Mouse (Mus musculus) left cerebral cortex, postnatal 36 days (tissue): ENCODE measurements around the gene Creb5. TPM values are rescaled to one million over a fixed set of nuclear protein-coding genes. Genes with fewer than 3 reads are reported as not detected.

Source experiments
- DNase-seq, 2 experiments: peaks; one replicate each; pipeline ENCODE4 v3.0.0; 2021 to 2022; ENCODE audit warnings: low spot score in 2 of 2, mixed read lengths in 1 of 2
- intact Hi-C: fragments of 180-260 bp; cut with DNase I; formaldehyde crosslinking; loops from one replicate; pipeline ENCODE4 v1.15.1; 2025
- total RNA-seq, 2 experiments: library from RNA; stranded (reverse); gene quantifications; 2 replicates each; pipeline ENCODE4 v1.2.3; 2021

Gene Creb5
- total RNA-seq, 2 experiments from 2014 or later, result 3.7 to 4.5 TPM

DNA sequence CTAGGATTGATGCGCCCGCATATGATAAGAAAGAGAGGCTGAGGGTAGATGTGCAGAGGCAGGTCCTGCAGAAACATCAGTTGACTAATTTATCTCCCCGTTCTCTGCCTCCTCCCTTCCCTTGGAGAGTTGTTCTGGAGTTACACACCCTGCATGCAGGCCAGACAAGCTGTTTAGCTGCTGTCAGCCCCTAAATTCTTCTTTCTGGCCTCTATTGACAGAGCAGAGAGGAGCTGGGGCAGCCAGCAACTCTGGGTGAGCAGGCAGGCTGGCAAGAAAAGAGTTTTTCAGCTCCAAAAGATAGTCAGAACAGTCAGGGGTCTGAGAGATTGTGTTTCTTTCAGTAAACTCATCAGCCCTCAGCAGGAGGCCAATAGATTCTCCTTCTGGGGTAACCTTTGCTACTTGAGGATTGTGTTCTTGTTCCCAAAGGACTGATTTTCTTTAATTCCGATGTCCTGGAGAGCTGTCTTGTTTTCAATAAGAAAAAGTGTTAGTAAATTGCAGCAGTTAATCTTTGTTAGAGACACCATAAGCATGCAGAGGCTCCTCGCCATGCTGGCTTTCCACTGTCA, 230.4 kb downstream of the Creb5 start:
- intact Hi-C loops, result no loop called here
- DNase-seq, result no peak

DNA sequence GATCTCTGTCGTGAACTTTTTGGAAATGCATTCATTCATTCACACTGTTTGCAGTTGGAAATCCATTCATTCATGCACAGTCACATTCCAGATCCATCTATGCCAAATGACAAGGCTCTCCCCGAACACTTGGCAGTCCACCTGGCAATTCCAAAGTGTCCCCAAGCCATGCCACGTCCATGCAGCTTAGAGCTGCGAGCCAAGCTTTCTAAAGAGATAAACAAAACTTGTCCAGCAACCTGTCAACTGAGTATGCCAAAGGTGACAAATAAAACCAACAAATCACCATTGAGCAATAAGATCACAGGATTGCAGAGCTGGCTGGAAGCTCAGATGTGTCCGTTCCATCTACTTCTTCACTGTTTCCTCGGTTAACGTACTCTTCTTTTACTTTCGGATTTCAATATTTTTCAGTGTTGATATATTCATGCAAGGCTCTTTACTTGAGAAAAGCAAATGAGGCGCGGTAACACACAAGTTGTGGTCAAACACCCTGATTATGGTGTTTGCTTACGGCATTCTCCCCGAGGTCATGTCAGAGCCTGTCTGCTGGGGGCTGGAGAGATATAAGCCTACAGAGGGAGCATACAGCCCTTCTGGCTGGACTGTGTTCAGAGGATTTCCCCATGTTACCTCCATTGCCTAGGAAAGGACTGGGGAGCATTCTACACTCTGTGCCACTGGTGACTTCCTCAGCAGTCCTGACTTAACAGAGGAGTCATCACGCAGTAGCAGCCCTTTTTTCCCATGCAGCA, 236.8 kb downstream of the Creb5 start:
- DNase-seq, result no peak
- intact Hi-C loops, result loop anchor here (10.0 kb wide), 1 partner anchor 201 kb away; no protein-coding TSS in a partner anchor

DNA sequence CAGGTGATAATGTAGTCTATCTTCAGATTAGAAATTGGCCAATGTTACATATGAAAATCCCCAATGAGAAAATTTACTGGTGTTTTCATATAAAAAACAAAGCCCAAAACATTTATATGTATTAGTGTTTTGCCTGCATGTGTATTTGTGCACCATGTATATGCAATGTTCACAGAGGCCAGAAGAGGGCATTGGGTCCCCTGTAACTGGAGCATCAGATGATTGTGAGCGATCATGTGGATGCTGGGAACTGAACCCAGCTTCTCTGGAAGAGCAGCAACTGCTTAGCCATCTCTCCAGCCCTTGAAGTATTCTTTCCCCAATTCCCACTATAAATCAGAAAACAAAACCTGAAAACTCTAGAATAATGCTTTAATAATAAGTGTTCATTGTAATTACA, 239.4 kb downstream of the Creb5 start:
- DNase-seq, result no peak
- intact Hi-C loops, result loop anchor here (10.0 kb wide), 1 partner anchor 198 kb away; no protein-coding TSS in a partner anchor

DNA sequence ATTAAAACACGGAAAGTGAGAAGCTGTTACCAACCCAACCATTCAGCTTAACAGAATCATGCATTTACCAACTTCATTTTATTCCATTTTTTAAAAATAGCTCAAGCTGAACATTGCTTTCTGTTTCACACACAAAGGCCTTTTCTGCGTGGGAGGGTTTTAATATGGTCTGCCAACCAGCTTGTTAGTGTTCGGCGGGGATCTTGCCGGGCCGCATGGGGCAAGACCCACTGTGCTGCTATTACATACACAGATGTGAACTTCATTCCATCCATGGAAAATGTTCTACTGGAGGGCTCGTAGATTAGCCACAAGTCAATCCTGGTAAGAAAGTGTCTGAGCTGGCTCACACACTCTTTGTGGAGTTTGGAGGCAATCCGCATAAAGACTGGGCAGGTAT, 243.7 kb downstream of the Creb5 start:
- DNase-seq, result no peak
- intact Hi-C loops, result no loop called here

DNA sequence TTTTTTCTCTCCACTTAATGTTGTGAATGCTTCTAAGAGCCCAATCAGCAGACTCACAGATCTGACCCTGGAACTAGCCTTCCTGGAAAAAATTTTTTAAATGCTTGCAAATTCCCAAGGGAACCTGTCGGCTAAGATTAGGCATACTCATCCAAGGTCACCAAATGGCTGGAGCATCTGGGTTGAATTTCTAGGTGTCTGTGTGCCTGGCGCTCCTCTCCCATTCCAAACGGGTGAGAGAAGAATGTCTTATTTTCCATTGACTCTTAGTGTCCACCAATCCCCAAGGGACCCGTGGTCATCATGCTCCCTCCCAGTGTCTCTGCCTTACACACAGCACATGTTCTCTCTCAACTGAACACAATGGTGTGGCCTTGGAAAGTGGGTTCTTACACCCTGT, 244.4 kb downstream of the Creb5 start:
- intact Hi-C loops, result no loop called here
- DNase-seq, result no peak

DNA sequence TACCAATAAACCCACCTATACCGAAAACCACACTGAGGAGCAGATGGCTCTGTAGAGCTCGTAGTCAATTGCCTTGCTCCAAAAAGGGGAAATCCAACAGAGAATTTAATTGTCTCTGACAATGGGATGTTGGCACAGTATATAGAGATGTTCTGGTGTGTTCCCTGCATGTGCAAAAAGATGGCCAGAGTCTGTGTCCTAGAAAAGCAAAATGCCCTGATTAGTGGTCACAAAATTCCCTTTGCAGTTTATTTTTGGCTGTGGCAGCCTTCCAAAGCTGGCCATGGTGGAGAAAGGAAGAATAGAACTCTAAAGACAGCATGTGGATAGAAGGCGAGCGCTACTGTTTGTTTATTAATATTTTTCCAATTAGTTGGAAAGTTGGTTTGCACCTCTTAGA, 250.5 kb downstream of the Creb5 start:
- intact Hi-C loops, result no loop called here
- no peak for DNase-seq

DNA sequence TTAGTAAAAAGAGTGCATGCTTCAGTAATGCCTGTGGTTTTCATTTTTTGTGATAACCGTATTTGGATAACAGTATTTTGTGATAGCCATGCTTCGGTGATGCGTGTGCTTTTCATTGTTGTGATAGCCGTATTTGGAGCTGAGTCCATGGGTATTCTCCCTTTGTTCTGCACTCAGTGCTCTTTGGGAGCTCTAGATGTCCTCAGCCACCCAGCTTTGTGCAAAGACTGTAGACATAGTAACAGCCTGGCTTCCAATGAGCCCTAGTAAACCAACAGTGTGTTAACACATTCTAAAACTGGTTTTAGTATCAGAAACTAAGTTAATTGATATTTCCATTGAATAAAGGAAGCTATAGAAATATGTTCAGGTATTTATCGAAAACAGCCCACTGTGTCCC, 254.7 kb downstream of the Creb5 start:
- no peak for DNase-seq
- intact Hi-C loops, result no loop called here

DNA sequence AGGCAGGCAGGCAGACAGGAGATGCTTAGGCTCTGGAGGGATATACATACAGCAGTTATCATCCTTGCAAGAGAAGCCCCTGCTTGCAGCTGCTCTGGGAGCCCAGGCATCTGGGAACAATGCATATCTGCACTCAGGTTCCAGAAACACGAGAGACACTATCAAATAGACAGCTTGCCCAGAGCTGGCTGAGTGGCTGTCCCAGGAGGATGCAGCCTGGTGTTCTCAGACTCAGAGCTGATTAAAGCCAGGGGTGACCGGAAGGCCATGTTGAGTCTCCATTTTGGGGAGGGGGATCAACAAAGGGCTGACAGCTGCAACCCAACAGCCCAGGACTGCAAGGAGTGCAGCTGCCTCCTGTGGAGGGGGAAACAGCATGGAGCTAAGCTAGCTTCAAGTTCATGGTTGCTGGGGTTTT, 258.4 kb downstream of the Creb5 start:
- intact Hi-C loops, result no loop called here
- DNase-seq, result no peak

DNA sequence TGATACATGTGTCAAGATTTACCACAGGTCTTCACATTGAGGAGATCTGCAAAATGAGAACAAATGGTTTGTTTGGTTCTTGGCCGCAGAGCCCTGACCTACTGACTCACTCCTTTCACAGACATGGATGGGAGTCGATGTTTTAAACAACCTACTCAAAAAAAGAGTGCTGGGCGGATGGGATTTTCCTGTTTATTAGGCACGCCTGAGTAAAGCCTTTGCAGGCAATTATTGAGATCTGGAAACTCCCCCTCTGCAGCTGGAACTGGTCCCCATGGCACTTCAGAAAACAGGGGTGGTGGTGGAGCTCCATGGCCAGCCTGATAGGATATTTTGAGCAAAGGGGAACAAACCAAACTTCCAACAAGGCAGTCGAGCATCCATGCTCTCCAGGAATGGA, 258.9 kb downstream of the Creb5 start:
- no peak for DNase-seq
- intact Hi-C loops, result no loop called here

DNA sequence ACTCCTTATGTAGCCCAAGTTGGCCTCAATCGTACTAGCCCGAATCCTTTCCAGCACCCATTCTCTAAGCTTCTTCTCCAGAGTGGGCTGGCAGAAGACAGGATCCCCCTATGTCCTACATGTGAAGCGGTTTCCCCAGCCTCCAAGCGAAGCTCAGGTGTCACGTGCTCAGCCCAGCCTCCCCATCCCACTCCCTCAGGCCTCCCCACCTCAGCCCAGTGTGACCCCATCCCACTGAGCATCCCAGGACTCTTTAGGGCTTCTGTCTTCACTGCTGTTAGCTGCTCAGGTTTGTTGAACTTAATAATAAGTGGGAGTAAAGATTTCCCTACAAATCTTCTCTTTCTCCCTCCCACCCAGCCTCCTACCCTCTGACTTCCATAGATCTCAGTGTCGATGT, 261.2 kb downstream of the Creb5 start:
- DNase-seq, result no peak
- intact Hi-C loops, result no loop called here

DNA sequence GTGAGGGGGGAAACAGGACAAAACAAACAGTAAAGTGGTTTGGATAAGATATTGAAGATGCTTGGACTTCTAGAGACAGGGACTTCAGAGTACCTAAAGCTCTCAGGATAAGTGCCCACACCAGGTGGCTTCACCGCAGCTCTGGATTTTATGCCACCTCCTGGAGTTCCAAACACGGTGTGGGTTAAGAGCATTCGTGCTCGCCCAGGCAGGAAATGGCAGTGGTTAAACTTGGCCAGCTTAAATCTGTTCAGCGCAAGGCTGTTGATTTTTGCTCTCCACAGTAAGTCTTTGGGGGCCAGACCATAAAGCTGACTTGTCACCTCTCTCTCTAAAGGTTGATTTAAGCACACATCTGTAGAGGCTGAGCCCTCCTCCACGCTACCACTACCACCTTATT, 262.3 kb downstream of the Creb5 start:
- no peak for DNase-seq
- intact Hi-C loops, result no loop called here

DNA sequence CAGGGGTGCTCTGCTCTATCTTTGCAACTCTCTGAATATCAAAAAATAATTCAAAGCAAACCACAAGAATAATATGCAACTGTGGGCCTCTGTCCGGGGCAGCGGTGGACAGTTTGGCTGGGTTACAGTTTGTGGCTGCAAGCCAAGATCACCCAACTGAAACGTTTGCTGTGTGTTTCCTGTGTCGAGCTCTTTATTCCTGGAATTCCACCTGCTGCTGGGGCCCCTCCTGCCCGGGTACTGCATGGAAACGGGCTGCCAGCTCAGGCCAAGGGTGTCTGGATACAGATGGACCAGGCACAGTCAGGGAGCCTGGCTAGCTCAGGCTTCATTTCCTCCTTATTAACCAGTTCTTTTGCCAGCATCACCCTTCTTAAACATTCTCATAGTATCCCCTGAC, 269.0 kb downstream of the Creb5 start:
- intact Hi-C loops, result no loop called here
- DNase-seq, result no peak

DNA sequence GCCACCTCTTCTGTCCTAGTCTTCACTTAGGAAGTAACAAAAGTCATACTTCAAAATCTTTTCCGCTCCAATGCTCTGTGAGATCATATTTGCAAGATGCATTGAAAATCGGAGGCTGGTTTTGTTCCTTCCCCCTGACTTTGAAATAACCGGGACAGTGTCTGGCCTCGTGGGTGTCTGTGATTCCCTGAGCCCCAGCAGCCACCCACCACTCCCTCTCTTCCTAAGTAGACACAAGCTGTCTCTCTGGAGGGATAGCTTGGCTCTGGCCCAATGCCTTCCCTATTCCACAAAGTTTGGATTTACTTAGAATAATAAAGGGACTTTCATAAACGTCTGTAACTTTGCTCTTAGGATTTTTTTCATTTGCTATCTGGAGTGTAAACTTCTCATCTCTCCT, 273.9 kb downstream of the Creb5 start:
- DNase-seq, result no peak
- intact Hi-C loops, result no loop called here

DNA sequence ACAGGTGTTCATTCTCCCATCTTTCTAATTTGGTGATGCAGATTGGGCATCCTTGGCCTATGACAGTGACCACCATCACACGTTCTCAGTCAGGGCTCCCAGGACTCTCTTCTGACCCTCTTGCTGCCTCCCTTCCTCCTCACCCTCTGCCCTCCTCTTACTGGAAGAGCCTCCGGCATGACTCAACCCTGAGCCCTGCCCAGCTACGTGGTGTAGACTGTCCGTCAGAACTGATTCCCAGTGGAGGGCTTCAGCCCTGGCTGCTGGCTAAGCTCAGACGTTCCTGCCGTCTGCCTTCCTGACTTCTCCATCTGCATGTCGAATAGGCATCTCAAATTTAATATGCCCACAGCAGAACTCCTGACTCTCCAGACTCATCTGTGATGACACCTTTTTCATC, 275.5 kb downstream of the Creb5 start:
- intact Hi-C loops, result no loop called here
- no peak for DNase-seq

DNA sequence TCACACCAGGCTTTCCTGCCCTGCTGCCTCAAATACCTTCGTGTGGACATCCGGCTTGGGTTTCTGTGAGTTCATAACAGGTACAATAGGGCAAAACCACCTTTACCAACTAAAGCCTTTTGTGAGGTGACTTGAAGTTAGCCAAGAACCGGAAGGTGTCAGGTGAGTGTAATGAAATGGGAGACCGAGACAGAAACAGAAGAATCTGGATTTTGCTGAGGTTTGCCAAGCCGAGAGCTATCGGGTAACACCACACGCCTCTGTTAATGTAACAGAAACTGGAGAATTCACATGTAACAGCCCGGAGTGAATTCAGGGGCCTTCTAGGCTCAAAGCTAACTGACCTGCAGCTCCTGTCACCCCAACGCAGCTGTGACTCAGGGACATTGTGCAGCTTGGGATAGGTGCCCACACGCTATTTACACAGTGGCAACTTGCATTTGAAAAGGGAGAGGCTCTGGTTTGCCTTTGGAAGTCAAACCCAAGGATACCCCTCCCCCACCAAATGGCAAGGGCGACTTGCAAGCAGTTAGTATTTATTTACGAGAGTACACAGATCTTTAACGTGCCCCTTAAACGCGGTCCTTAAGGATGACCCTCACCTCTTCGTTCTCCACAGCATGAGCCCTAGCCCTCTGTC, 276.6 kb downstream of the Creb5 start:
- intact Hi-C loops, result no loop called here
- no peak for DNase-seq

DNA sequence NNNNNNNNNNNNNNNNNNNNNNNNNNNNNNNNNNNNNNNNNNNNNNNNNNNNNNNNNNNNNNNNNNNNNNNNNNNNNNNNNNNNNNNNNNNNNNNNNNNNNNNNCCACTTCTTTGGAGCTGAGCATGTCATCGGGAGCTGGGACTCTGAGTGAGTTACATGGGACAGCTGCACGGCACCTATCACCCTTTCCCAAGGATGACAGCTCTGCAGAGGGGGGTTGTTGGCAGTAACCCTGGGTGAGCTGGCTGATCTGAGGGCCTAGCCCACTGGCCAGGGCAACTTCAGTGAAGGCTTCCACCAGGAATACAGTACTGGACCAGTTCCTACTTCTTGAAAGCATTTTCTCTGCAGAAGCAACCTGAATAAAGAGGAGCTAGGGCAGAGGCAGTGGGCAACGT, 282.4 kb downstream of the Creb5 start:
- no peak for DNase-seq
- intact Hi-C loops, result no loop called here

DNA sequence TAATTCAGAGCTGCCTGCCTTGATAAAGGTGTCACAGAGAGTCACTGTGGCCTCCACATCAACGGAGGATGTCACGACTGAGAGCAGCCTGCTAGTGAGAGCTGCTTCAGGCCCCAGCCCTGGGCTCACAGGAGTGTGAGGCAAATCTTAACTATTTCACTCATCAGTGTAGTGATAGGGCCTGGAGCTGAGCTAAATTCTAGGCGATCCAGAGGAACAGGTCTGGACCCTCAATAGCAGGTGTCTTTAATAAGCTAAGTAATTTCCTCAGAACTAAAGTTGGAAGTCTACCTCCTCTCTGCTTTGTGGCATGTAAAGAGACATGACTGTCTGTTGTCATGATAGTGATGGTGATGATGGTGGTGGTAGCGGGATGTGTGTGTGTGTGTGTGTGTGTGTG, 283.8 kb downstream of the Creb5 start:
- DNase-seq, result no peak
- intact Hi-C loops, result no loop called here

DNA sequence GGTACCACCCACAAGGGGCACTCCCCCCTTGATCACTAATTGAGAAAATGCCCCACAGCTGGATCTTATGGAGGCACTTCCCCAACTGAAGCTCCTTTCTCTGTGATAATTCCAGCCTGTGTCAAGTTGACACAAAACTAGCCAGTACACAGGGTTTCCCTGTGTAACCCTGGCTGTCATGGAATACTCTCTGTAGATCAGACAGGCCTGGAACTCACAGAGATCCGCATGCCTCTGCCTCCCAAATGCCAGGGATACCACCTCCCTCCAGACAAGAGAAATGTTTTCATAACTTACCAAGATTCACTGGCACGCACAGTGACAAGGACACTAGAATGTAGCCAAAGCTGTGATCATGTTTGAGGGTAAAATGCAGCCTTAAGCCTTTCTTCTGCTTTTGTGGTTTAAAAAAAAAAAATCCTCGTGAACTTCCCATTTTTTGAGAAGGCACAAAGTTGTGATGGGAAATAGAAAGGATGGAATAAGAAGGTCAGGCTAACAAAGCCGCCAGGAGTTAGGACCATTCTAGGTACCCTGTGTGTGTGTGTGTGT, 284.6 kb downstream of the Creb5 start:
- intact Hi-C loops, result no loop called here

DNA sequence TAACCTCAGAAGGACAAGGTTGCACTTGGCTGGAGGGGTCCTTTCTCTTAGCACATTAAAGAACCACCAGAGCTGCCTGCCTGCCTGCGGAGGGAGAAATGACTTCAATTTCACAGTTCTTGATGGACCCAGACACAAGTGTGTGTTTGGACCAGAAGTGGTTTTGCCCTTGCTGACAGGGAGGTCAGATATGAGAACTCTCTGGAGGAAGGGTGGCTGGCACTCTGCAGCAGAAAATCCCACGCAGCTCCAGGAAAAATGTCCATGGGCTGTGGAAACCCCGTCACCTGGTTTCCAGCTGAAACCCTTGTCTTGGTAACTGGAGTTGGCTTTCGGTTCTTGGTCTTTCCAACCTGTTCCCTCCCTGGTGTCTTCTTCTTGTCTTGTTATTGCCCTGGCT, 285.4 kb downstream of the Creb5 start:
- no peak for DNase-seq
- intact Hi-C loops, result no loop called here

More for the DNA sequence above, 284.6 kb downstream of the Creb5 start:
- DNase-seq, result no peak

DNA sequence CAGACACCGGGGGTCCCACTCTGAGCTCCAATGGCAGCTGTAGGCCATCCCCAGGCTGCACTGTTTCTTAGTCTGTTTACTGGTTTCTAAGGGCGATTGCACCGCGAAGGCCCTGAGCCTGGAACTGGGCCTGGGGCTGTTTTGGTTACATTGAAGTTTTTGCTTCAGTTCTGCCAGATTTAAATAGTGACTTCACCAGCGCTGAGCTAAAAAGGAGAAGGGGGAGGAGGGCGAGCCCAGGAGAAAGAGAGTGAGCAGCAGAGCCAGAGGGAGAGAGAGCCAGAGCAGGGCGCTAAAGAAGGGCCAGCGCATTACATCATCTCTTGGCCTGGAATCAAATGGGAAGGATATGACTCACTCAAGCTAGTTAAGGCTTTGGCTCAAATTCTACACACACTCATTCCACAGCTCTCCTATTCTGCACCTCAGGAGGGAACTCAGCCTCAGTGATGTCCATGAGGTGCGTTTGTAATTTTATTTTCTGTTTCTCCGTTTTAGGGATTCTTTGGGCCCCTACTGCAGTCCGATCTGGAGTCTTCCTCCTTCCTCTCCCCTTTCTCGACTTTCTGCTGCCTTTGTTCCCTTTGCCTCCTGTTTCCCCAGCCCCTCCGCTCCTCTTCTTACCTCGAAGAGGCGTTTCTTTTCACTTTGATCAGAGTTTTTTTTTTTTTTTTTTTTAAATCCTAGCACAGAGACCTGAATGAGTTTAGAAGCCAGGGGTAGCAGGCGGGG, 286.1 kb downstream of the Creb5 start:
- intact Hi-C loops, result no loop called here
- peak; percentile 71 to 80 for DNase-seq
